Mouse (Mus musculus) CH12F3 (cell line): ENCODE measurements around the gene Lcn5.

Experiments
- in situ Hi-C: fragments of 300-500 bp; cut with MboI; formaldehyde crosslinking; loops from 2 replicates; pipeline ENCODE4 v1.14.3; 2020; ENCODE audit warnings: low sequenced_read_pairs

The Lcn5 gene

GRCm38 (mm10) chr2:25657652-25658051, at the start of gene Lcn5:
Lcn5 (plus strand) TSS chr2:25657952.
- in situ Hi-C loops = no loop called here

DNA sequence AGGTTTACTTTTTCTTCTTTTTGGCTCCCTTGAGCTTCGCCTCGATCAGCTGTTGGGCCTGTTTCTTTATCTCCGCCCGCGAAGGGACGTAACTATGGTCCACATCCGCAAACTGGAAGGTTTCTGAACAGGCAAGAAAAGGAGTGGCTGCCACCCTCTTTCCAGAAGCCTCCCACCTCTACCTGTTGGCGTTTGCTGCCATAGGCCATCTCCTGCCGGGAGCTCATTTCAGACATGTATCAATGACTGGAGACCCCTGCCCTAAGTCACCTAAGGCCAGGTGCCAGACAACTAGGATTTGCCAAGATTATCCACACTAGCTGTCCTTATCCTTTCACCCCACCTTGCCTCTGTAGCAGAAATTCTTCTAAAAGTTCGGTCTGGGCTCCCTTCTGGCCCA, 49.1 kb upstream of the Lcn5 start:
- in situ Hi-C loops = no loop called here

- in situ Hi-C loops = no loop called here
Observed at GRCm38 (mm10) chr2:25616398-25616797, 41.4 kb upstream of the Lcn5 start.

DNA sequence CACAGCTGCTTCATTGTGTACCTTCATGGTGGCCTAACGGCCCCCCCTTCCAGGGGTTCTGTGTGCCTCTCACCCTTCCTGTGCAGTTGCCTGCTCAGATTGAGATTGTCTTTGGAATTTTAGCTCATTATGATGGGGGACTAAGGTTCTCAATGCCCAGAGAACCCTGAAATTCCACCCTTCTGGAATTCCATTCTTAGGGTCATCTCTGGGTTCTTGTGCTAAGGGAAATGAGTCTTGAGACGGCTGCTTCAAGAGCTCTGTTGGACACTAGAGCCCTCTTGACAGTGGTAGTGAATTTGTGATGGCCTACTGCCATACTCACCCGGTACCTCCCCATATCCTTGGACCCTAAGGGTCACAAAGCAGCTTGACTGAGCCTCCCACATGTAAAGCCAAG, 40.2 kb upstream of the Lcn5 start, which contains the start of gene Ccdc183:
Gene Ccdc183 (minus strand): TSS at position 101 of the 400 bp plus-strand sequence.
- in situ Hi-C loops = no loop called here

DNA sequence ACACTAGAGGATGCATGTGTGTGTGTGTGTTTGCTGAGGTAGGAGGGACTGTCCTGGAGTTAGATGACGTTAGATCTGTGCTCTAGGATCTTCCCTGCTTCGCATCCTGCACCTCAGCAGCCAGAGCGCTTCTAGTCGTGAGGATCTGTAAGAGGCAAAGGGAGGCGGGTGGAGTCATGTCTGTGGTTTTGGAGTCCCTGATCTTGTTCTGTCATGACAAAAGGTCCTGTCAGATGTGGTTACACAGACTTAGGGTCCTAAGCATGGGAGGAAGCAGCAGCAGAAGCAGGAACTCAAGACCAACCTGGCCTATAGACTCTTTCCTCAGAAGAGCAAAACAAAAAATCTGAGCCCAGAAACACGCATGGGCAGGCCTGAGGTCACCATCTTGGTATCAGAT, 37.4 kb upstream of the Lcn5 start:
- in situ Hi-C loops = no loop called here

DNA sequence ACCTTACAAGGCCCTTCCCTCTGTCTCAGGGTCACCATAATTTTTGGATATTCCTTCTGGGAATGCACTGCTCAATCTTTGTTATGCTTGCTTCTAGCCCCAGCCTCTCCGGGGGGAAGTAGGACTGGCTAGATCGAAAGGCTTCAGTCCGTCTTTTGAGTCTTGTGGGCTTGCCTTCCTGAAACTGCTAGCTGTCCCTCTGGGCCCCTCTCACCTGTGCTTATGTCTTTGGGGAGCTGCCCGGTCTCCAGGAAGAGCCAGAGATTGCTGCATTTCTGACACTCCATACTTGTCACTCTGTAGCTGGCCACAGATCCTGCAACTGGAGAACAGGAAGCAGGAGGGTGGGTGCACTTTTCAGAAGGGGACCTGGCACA, 36.9 kb upstream of the Lcn5 start:
- in situ Hi-C loops = no loop called here

- in situ Hi-C loops = no loop called here
Observed at GRCm38 (mm10) chr2:25621229-25622200, 36.2 kb upstream of the Lcn5 start, which contains the start of gene Tmem141. Tmem141 (minus strand) TSS chr2:25622005.

DNA sequence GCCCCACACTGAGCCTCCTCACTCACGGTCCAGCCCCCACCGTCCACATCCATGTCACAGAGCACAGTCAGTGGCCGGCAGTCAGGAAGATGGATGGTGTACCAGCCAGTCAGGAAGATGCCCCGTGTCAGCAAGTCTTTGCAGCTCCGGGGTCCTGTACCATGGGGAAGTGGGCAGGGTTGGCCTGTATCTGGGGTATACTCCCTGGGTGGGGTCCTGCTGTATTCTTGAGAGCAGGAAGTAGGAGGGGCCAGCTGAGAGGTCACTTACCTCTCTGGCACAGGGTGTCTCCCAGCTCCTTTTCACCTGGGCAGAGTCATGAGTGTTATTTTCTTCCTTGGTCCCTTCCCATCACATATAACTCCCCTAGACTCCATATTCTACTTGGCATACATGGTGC, 31.8 kb upstream of the Lcn5 start:
- in situ Hi-C loops = no loop called here

- in situ Hi-C loops = no loop called here
Observed at GRCm38 (mm10) chr2:25627811-25628210, 29.9 kb upstream of the Lcn5 start, which contains the start of gene Fcna. Fcna (minus strand) TSS chr2:25628030.

DNA sequence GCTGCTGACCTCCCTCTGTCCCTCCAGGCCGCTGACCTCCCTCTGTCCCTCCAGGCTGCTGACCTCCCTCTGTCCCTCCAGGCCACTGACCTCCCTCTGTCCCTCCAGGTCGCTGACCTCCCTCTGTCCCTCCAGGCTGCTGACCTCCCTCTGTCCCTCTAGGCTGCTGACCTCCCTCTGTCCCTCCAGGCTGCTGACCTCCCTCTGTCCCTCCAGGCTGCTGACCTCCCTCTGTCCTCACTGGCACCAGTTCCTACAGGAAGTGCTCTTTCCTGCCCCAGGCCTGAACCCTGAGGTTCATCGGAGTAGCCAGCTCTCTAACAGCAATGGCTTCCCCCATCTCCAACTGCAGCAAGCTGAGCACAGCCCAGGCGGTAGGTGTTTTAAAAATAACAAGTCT, 29.0 kb upstream of the Lcn5 start:
- in situ Hi-C loops = no loop called here

GRCm38 (mm10) chr2:25633616-25634015, 24.1 kb upstream of the Lcn5 start:
- in situ Hi-C loops = no loop called here

DNA sequence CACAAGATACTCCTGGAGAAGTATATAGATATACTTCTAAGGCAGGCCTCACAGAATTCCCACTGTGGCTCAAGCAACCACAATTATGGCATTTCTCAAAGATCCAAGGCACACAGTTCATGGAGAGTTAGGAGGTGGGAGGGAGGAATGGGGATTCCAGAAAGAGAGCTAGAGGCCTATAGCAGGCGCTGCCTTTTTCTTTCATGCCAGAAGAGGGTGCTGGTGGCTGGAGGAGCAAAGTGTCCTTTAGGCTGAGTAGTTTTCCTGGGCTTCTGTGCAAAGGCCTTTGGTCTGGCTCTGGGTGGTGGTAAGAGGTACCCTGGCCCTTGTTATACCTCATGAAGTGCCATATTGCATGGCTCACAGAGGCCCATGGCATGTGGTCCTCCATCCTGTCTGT, 23.7 kb upstream of the Lcn5 start:
- in situ Hi-C loops = no loop called here

DNA sequence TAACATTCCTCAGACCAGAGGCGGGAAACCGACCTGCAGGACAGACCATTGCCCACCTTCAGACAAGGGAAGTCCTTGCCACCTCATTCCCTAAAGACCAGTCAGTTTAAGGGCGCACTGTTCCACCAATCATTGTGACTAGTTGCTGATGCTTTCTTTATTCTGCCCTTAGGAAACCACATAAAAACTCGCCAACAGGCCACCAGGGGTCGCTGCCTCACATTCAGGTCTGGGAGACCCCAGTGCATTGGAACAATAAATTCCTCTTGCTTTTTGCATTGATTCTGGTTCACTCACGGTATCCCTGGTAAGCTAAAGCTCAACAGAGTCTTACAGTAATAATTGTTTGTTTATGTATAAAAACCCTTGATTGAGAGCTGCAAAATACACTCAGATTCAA, 17.9 kb upstream of the Lcn5 start:
- in situ Hi-C loops = no loop called here

DNA sequence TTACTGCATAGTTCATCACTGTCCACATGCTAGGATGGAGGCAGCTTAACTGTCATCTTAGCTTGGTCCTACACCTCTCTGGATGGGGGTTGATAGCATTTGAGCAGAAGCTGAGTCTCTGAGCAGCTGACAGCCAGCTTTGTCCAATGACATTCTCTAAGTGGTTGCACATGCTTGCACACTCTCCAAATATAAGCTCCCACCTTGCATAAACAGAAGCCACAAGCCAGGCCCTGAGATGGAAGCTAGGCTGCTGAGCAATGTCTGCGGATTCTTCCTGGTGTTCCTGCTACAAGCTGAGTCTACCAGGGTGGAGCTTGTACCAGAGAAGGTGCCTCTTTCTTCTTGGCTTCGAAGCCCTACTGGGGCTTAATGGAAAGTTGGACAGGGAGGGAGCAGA, 4.8 kb upstream of the Lcn5 start, which contains the start of gene Lcn8:
Gene Lcn8 (plus strand): TSS at position 219 of the 400 bp plus-strand sequence.
- in situ Hi-C loops = no loop called here

GRCm38 (mm10) chr2:25654502-25654901, 3.2 kb upstream of the Lcn5 start:
- in situ Hi-C loops = no loop called here

- in situ Hi-C loops = no loop called here
Observed at GRCm38 (mm10) chr2:25656691-25657090, 1.1 kb upstream of the Lcn5 start.

- in situ Hi-C loops = no loop called here
Observed at GRCm38 (mm10) chr2:25657246-25657645, 506 bp upstream of the Lcn5 start.

GRCm38 (mm10) chr2:25660279-25660678, 2.5 kb downstream of the Lcn5 start:
- in situ Hi-C loops = no loop called here

GRCm38 (mm10) chr2:25661245-25661970, 3.7 kb downstream of the Lcn5 start:
- in situ Hi-C loops = no loop called here

DNA sequence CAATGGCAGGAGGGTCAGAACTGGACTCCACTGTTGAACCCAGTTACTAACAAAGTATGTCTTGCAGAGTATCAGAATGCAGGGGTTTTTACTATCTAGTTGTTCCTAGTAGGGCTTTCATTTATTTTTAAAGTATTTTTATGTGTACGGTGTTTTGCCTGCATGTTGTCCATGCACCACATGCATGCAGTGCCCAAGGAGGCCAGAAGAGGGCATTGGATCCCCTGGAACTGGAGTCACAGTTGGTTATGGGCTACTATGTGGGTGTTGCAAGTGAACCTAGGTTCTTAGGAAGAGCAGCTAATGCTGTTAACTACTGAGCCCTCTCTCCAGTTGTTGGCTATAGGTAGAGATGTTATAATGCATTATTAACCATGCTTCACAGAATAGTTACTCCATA, 5.8 kb downstream of the Lcn5 start:
- in situ Hi-C loops = no loop called here

DNA sequence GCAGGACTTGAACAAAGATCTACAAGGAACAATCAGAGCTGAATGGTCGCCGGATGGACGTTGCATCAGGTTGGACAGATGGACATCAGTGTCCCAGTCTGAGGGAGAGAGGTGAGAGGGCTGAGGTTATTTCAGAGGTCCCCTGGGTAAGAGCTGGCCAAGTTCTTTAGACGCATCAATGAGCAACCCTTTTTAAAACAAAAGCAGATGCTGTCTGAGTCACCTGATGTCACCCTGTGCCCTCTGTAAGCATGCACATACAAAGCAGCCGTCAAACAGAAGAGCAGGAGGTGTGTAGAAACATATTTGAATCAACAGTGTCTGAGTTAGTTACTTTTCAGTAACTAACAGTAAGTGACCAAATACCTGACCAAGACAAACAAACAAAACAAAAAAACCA, 6.4 kb downstream of the Lcn5 start:
- in situ Hi-C loops = no loop called here

DNA sequence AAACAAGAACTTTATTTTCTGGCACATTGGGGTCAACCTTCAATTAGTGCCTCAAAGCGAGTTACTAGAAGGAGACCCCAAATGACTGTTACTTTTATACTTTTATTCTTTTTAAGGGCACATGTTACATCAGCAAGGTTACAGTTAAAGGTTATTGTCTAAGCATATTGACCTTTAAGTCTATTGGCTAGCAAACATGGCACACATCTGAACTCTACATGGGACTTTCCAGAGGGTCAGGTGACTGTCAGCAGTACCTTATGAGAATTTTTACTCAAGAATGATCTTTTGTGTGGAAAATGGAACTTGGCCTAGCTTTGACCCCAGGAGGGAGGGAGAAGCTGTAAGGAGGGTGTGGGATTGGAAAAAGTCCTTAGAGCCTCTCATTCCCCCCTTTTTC, 8.8 kb downstream of the Lcn5 start:
- in situ Hi-C loops = no loop called here
